10 mouse cellular contexts compared by ENCODE assay signal in the genomic region with DNA sequence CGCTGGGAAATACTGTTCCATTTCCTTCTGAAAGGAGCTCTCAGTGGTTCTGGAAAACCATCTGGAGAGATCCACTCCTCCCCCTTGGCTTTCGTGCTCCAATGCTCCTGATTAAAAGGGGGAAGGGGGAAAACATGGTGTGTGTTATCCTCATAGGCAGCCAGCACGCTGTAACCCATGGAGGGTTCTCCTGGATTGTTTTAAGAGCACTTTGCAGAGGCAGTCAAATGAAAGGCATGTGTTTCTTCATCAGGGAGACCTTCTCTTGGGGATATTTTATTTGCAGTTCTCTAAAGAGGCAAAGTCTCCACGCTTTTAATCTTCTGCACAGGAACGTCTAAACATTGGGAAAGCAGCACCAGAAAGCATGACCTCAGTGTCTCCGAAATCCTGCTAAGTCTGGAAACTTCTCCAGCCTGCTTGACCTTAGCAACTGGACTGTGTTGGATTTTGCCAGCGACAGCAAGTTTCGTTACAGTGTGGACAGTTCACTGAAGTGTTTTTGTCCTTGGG.
DNase-seq lines count a peak whose midpoint lies in the region; ATAC-seq and TF ChIP-seq lines count a peak whose summit lies in the region.
"Had no signal": no experiment of that assay in that cellular context is flagged by ENCODE, and none has a peak within 500 bp of the region (broad histone marks: within the 10 kb centered on the region; RNA-seq: fewer than 3 reads in every experiment).

No protein-coding gene starts in this region.

- H3K27me3 ChIP-seq in midbrain, postnatal 0 days (ENCODE audit: insufficient read depth, low read length), result no peaks in the 10 kb centered on the region
- no peaks in the 10 kb centered on the region for H3K27me3 ChIP-seq in midbrain, embryonic 11.5 days (ENCODE audit: control insufficient read depth, insufficient read depth, low read length)
- H3K27me3 ChIP-seq in stomach, embryonic 16.5 days (ENCODE audit: control insufficient read depth, insufficient read depth, low read length), result no peaks in the 10 kb centered on the region
- no peaks in the 10 kb centered on the region for H3K27me3 ChIP-seq in liver, embryonic 12.5 days (replicated peaks)

- H3K9me3 ChIP-seq in midbrain, postnatal 0 days (ENCODE audit: low read length), result no peaks in the 10 kb centered on the region
- H3K9me3 ChIP-seq in midbrain, embryonic 11.5 days (ENCODE audit: control insufficient read depth, low read length), result no peaks in the 10 kb centered on the region
- H3K9me3 ChIP-seq in stomach, embryonic 16.5 days (replicated peaks; ENCODE audit: control insufficient read depth, low read length), result no peaks in the 10 kb centered on the region
- no peaks in the 10 kb centered on the region for H3K9me3 ChIP-seq in liver, embryonic 12.5 days (replicated peaks)

- peak; percentile 8 for DNase-seq in midbrain, postnatal 0 days (ENCODE audit: low spot score)
- no peak for DNase-seq in midbrain, embryonic 11.5 days (ENCODE audit: low spot score, missing footprints)
- peak; percentile 81 to 85 for DNase-seq in heart, adult 9 months (ENCODE audit: low spot score in 2 of 2)
- peak; percentile 75 for DNase-seq in kidney, postnatal 14 days
- DNase-seq in layer of hippocampus, postnatal 25 days (ENCODE audit: extremely low spot score in 1 of 2, low spot score in 1 of 2), result no peak
- no peak for DNase-seq in thymus, postnatal 0 days (ENCODE audit: low spot score)
- DNase-seq: cerebellum, adult 2 months; right cerebral cortex, postnatal 25 days had no signal

- no peaks in the 10 kb centered on the region for H3K4me1 ChIP-seq in midbrain, postnatal 0 days (ENCODE audit: insufficient read depth, low read length)
- no peaks in the 10 kb centered on the region; the same call in 1 of the 2 replicates for H3K4me1 ChIP-seq in midbrain, embryonic 11.5 days (ENCODE audit: control insufficient read depth, insufficient read depth, low read length)
- H3K4me1 ChIP-seq in stomach, embryonic 16.5 days (ENCODE audit: control insufficient read depth, insufficient read depth, low read length), result peaks cover 10% of the 10 kb centered on the region; the same call in 1 of the 2 replicates
- no peaks in the 10 kb centered on the region for H3K4me1 ChIP-seq in liver, embryonic 12.5 days

- 66% methylated on average over 8 of the region's 8 CpGs for WGBS in midbrain, postnatal 0 days
- WGBS in midbrain, embryonic 11.5 days, result 71% methylated on average over 8 of the region's 8 CpGs
- WGBS in stomach, embryonic 16.5 days, result 50% methylated on average over 8 of the region's 8 CpGs
- 59% methylated on average over 8 of the region's 8 CpGs for WGBS in liver, embryonic 12.5 days (ENCODE audit: insufficient replicate concordance)

- no peak overlapping the region for H3K4me2 ChIP-seq in midbrain, postnatal 0 days (ENCODE audit: low read depth, low read length, poor library complexity, severe bottlenecking)
- H3K4me2 ChIP-seq in midbrain, embryonic 11.5 days, result no peak overlapping the region
- no peak overlapping the region for H3K4me2 ChIP-seq in stomach, embryonic 16.5 days (ENCODE audit: low read depth, low read length)
- no peak overlapping the region for H3K4me2 ChIP-seq in liver, embryonic 12.5 days

- no peak overlapping the region for H3K4me3 ChIP-seq in midbrain, postnatal 0 days (ENCODE audit: low read depth, low read length)
- no peak overlapping the region for H3K4me3 ChIP-seq in midbrain, embryonic 11.5 days (ENCODE audit: low read depth, low read length)
- no peak overlapping the region for H3K4me3 ChIP-seq in stomach, embryonic 16.5 days (replicated peaks; ENCODE audit: low read length)
- no peak overlapping the region for H3K4me3 ChIP-seq in liver, embryonic 12.5 days

- TF ChIP-seq CTCF in midbrain, postnatal 0 days (IDR thresholded peaks at IDR 0.05), result no peak

- no peak overlapping the region for H3K9ac ChIP-seq in midbrain, postnatal 0 days (replicated peaks; ENCODE audit: low read length, poor library complexity, severe bottlenecking)
- no peak overlapping the region for H3K9ac ChIP-seq in midbrain, embryonic 11.5 days (ENCODE audit: low read length)
- H3K9ac ChIP-seq in stomach, embryonic 16.5 days (ENCODE audit: low read length), result no peak overlapping the region
- H3K9ac ChIP-seq in liver, embryonic 12.5 days, result no peak overlapping the region

- no peak for ATAC-seq in midbrain, postnatal 0 days (ENCODE audit: low FRiP score)
- ATAC-seq in midbrain, embryonic 11.5 days (ENCODE audit: low FRiP score), result no peak
- ATAC-seq in stomach, embryonic 16.5 days (ENCODE audit: insufficient read depth, low FRiP score), result peak; percentile 57; the same call in 1 of the 2 replicates
- no peak for ATAC-seq in liver, embryonic 12.5 days

- no peak overlapping the region for H3K27ac ChIP-seq in midbrain, postnatal 0 days (ENCODE audit: low read depth, low read length)
- no peak overlapping the region for H3K27ac ChIP-seq in midbrain, embryonic 11.5 days (ENCODE audit: low read depth, low read length)
- H3K27ac ChIP-seq in stomach, embryonic 16.5 days (ENCODE audit: low read length), result peak overlapping the region; percentile 43
- H3K27ac ChIP-seq in liver, embryonic 12.5 days, result no peak overlapping the region

- no peaks in the 10 kb centered on the region for H3K36me3 ChIP-seq in midbrain, postnatal 0 days (ENCODE audit: insufficient read depth, low read length)
- no peaks in the 10 kb centered on the region for H3K36me3 ChIP-seq in midbrain, embryonic 11.5 days (ENCODE audit: control insufficient read depth, insufficient read depth, low read length)
- H3K36me3 ChIP-seq in stomach, embryonic 16.5 days (ENCODE audit: control insufficient read depth, insufficient read depth, low read length), result no peaks in the 10 kb centered on the region
- H3K36me3 ChIP-seq in liver, embryonic 12.5 days, result no peaks in the 10 kb centered on the region

Comparison
In these comparisons a context has a peak if more than half of its experiments do, and no peak if none do; other contexts are left out.
1. DNase-seq: peak in midbrain, postnatal 0 days (single experiment), heart, adult 9 months (2 of 2) and kidney, postnatal 14 days (single experiment); none in midbrain, embryonic 11.5 days (single experiment), layer of hippocampus, postnatal 25 days (0 of 2) and thymus, postnatal 0 days (single experiment).